Mouse (Mus musculus): ENCODE data around the gene Cpt1a.

Cpt1a gene

GRCm38 (mm10) chr19:3324271-3324811 lies 2.2 kb downstream of the Cpt1a start:
- intact Hi-C loops (cut with DNase I), result loop anchor here (5.0 kb wide), 1 partner anchor 63 kb away; the partner anchor contains the start of gene Tesmin

GRCm38 (mm10) chr19:3324931-3325711 lies 3.0 kb downstream of the Cpt1a start:
- intact Hi-C loops (cut with DNase I), result loop anchor here (5.0 kb wide), 1 partner anchor 62 kb away; the partner anchor contains the start of gene Tesmin

- intact Hi-C loops (cut with DNase I), result no loop called here
Measured at GRCm38 (mm10) chr19:3325771-3326478, 3.8 kb downstream of the Cpt1a start.

- intact Hi-C loops (cut with DNase I), result no loop called here
Measured at GRCm38 (mm10) chr19:3326479-3327047, 4.4 kb downstream of the Cpt1a start.

GRCm38 (mm10) chr19:3333247-3333646 lies 11.1 kb downstream of the Cpt1a start:
- intact Hi-C loops (cut with DNase I), result no loop called here

- intact Hi-C loops (cut with DNase I), result no loop called here
Measured at GRCm38 (mm10) chr19:3333694-3334515, 11.8 kb downstream of the Cpt1a start.

- intact Hi-C loops (cut with DNase I), result no loop called here
Measured at GRCm38 (mm10) chr19:3334550-3334949, 12.4 kb downstream of the Cpt1a start.

GRCm38 (mm10) chr19:3335917-3336316 lies 13.8 kb downstream of the Cpt1a start:
- intact Hi-C loops (cut with DNase I), result no loop called here

GRCm38 (mm10) chr19:3336485-3337255 lies 14.5 kb downstream of the Cpt1a start:
- intact Hi-C loops (cut with DNase I), result no loop called here

GRCm38 (mm10) chr19:3339187-3339586 lies 17.1 kb downstream of the Cpt1a start:
- intact Hi-C loops (cut with DNase I), result no loop called here

- intact Hi-C loops (cut with DNase I), result no loop called here
Measured at GRCm38 (mm10) chr19:3341021-3341420, 18.9 kb downstream of the Cpt1a start.

- intact Hi-C loops (cut with DNase I), result no loop called here
Measured at GRCm38 (mm10) chr19:3343929-3344328, 21.8 kb downstream of the Cpt1a start.

- intact Hi-C loops (cut with DNase I), result no loop called here
Measured at GRCm38 (mm10) chr19:3344636-3345544, 22.8 kb downstream of the Cpt1a start.

- intact Hi-C loops (cut with DNase I), result no loop called here
Measured at GRCm38 (mm10) chr19:3347784-3348183, 25.6 kb downstream of the Cpt1a start.

- intact Hi-C loops (cut with DNase I), result no loop called here
Measured at GRCm38 (mm10) chr19:3353415-3354111, 31.4 kb downstream of the Cpt1a start.

- intact Hi-C loops (cut with DNase I), result loop anchor here (5.0 kb wide), 1 partner anchor 63 kb away; no protein-coding TSS in a partner anchor
Measured at GRCm38 (mm10) chr19:3355096-3355495, 33.0 kb downstream of the Cpt1a start.

- intact Hi-C loops (cut with DNase I), result loop anchor here (5.0 kb wide), 1 partner anchor 64 kb away; no protein-coding TSS in a partner anchor
Measured at GRCm38 (mm10) chr19:3356516-3356915, 34.4 kb downstream of the Cpt1a start.

- intact Hi-C loops (cut with DNase I), result loop anchor here (5.0 kb wide), 1 partner anchor 65 kb away; no protein-coding TSS in a partner anchor
Measured at GRCm38 (mm10) chr19:3357620-3358019, 35.5 kb downstream of the Cpt1a start.
